Mouse (Mus musculus) splenic B cell, adult 2 months (primary cell): ENCODE results near the gene Slc2a9.
"Not testable (repeated sequence)": the region's sequence is repeated elsewhere in the genome, so short reads cannot be mapped to it uniquely, and the experiment has no call there.

ENCODE experiments used
- DNase-seq: peaks from one replicate; pipeline ENCODE4 v3.0.0-alpha.2; 2011; ENCODE audit warnings: low read depth, low spot score
- H3K27me3 ChIP-seq: 2 replicates; pipeline ENCODE4 v1.6.1; 2012; ENCODE audit warnings: mild to moderate bottlenecking, low read length, moderate library complexity, mixed read lengths; ENCODE audit not compliant: control insufficient read depth, poor library complexity, insufficient read depth, severe bottlenecking
- H3K36me3 ChIP-seq: 2 replicates; pipeline ENCODE4 v1.6.1; 2012; ENCODE audit warnings: mild to moderate bottlenecking, low read length, moderate library complexity, mixed read lengths; ENCODE audit not compliant: control insufficient read depth, poor library complexity, insufficient read depth, severe bottlenecking

Gene Slc2a9

DNA sequence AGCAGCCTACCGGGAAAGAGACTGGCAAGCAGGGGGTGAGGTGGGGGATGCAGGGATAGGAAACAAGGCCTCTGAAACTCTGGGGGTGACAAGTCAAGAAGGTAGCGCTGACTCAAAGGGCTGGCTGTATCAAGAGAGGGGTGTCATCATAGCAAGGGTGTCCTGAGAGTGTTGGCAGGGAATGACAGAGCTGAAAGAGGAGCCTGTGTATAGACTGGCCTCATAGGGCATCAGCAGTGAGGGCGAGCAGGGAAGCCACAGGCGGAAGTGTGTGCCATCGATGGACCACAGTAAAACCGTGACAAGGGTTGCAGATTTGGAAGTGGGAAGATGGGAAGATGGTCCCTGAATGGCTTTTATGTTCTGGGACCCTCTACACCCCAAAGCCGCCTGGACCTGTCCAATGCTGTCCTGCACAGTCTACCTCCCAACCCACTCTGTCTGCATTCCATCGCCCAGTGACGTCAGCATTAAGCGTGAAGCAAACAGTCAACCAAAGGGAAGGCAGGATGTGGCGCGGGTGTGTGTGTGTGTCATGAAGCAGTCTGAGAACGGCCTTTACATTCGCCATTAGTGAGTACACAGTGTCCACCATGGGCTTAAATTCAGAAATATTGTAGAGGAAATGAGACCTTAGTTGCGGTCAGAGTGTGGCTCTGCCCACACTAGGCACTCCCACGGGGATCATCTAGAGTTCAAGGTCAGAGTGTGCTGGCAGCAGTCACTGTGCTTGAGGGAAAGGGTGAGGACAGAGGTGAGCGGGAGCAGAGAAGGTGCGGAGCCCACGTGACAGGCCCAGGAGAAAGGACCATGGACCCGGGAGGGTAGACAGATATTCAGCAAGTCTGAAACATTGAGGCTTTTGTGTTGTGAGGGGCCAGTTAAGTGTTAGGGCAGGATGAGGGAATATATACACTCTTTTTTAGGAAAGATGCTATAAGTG, 14.0 kb downstream of the Slc2a9 start:
- DNase-seq: no peak
- Histone ChIP-seq H3K36me3 (no peaks in the 10 kb centered on the region), H3K27me3 (no peaks in the 10 kb centered on the region)

DNA sequence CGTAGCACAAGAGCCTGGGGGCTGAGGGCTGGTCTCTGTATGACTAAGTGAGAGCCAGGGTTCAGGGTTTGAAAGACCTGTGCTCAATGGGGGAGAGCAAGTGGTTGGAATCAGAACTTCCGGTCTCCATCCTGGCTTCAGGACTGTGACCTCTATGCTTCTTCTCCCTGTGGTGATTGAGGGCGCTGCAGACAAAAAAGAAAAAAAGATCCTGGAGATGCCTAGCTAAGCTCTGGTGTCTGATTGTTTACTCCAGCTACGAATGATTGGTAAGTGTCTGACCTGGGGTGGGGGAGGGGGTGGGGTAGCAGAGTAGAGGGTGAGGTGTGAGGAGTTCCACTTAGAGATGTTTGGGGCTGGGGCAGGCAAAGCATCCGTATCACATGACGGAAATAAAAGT, 14.9 kb downstream of the Slc2a9 start:
- no peaks in the 10 kb centered on the region for H3K36me3 ChIP-seq
- no peaks in the 10 kb centered on the region for H3K27me3 ChIP-seq
- no peak for DNase-seq

GRCm38 (mm10) chr5:38487247-38487646, 15.7 kb downstream of the Slc2a9 start:
- H3K27me3 ChIP-seq: no peaks in the 10 kb centered on the region

DNA sequence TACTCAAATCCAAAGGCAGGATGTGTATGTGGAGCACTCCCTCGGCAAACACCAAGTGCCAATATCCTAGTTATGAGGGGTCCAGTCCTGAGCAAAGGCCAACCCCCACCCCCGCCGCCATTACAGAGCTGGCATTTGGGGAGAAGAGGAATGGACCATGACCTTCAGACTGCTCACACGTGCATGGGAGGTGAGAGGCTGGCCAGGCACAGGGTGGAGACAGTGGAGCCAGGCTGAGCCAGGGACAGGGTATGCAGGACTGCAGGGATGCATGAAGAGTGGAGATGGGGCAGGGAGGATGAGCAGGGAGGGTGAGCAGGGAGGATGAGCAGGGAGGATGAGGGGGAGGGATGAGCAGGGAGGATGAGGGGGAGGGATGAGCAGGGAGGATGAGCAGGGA, 17.0 kb downstream of the Slc2a9 start:
- no peaks in the 10 kb centered on the region for H3K27me3 ChIP-seq
- no peak for DNase-seq
- no peaks in the 10 kb centered on the region for H3K36me3 ChIP-seq

More at GRCm38 (mm10) chr5:38487247-38487646, 15.7 kb downstream of the Slc2a9 start:
- DNase-seq: no peak
- no peaks in the 10 kb centered on the region for H3K36me3 ChIP-seq

DNA sequence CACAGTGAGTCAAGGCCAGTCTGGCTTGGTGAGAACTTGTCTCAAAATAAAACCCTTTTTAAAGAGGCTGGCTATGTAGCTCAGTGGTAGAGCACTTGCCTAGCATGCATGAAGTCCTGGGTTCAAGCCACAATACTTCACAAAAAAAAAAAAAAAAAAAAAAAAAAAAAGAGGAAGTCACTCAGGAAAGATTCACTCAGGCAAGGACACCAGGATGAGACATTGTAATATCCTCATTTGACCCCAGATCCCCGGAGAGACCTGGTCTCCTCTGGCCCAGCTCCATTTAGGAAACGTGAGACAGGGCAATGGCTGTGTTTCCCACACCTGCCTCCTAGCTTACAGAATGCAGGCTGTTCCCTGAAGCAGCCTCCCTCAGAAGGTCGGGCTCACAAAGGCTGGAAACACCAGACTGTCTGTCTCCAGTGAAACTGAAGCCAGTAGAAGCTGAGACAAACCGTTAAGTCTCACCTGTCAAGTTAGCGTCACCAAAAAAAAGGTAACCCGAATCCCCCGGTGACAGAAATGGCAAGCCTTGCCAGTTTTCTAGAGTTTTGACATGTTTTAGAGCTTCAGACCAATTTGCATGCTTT, 19.3 kb downstream of the Slc2a9 start:
- no peaks in the 10 kb centered on the region for H3K27me3 ChIP-seq
- DNase-seq: no peak

GRCm38 (mm10) chr5:38480822-38481707, 21.9 kb downstream of the Slc2a9 start:
- Histone ChIP-seq H3K36me3 (no peaks in the 10 kb centered on the region; the same call in 1 of the 2 replicates), H3K27me3 (no peaks in the 10 kb centered on the region)
- DNase-seq: no peak

More for the DNA sequence above, 19.3 kb downstream of the Slc2a9 start:
- no peaks in the 10 kb centered on the region for H3K36me3 ChIP-seq

- Histone ChIP-seq H3K27me3 (no peaks in the 10 kb centered on the region), H3K36me3 (no peaks in the 10 kb centered on the region; the same call in 1 of the 2 replicates)
- peak; percentile 60 for DNase-seq
These were observed 22.8 kb downstream of the Slc2a9 start for GRCm38 (mm10) chr5:38479908-38480725.

- DNase-seq, H3K27me3 ChIP-seq, H3K36me3 ChIP-seq: not testable (repeated sequence)
These were observed 23.4 kb downstream of the Slc2a9 start for GRCm38 (mm10) chr5:38479545-38479907.

GRCm38 (mm10) chr5:38479027-38479426, 23.9 kb downstream of the Slc2a9 start:
- DNase-seq: peak; percentile 19
- H3K36me3 ChIP-seq: no peaks in the 10 kb centered on the region; the same call in 1 of the 2 replicates
- no peaks in the 10 kb centered on the region for H3K27me3 ChIP-seq

DNA sequence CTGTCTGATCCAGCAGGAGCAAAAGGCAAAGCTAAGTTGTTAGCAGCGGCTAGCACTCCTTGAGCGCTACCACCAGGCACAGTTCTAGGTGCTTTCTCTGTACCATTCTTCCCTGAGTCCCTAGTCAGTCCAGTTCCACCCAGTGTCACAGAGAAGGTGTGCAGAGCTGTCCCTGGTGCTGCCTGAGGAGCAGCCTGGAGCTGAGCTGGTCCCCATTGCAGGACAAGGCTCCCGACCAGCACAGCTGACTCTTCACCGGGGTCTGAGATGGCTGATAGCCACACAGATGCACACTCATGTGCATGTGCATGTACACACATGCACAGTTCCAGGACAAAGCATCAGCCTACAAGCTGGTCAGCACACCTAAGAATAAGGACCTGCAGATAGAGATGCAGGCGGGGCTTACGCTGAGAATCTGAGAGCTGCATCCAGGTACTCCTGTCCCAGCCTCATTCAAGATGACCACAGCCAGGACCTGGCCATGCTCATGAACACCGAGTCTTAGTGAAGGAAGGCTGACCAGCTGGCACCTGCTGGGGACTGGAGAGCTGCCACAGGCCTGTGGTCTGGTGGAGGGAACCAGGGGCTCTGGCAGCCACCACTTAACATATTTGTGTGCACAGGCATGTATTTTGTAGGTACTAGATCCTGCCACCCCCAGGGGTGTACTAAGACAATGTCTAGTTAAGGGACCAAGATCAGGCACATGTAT, 25.1 kb downstream of the Slc2a9 start:
- DNase-seq: no peak
- Histone ChIP-seq H3K27me3 (no peaks in the 10 kb centered on the region), H3K36me3 (no peaks in the 10 kb centered on the region; the same call in 1 of the 2 replicates)

DNA sequence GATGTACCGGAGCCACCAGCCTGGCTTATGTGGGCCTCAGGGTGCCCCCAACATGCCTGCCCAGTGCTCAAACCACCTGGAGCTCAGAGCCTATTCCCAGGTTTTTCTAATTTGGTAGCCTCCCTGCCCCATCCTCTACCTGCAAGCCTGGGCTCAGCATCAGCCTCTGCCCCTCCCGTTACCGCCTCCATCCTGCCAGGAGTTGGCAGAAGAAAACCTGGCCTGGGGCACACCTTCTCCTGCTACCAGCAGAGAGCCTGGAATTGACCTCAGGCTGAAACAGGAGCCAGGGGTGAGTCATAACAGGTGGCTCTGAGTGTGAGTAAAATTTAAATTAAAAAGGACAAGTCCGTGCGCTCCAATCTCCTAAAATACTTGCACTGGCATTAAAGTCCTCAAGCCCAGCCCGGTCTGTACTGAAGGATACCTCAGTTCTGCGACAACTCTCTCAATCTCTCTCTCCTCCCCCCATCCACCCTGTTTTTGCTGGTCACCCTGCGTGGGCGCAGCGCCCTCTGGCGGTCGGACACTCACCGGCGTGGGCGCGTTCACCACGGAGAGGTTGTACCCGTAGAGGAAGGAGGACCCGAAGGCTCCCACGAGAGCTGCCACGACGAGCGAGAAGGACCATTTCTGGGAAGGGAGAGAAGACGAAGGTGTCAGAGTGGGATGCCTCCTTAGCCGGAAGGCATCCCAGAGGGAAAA, 25.9 kb downstream of the Slc2a9 start:
- Histone ChIP-seq H3K27me3 (no peaks in the 10 kb centered on the region), H3K36me3 (no peaks in the 10 kb centered on the region; the same call in 1 of the 2 replicates)
- no peak for DNase-seq

DNA sequence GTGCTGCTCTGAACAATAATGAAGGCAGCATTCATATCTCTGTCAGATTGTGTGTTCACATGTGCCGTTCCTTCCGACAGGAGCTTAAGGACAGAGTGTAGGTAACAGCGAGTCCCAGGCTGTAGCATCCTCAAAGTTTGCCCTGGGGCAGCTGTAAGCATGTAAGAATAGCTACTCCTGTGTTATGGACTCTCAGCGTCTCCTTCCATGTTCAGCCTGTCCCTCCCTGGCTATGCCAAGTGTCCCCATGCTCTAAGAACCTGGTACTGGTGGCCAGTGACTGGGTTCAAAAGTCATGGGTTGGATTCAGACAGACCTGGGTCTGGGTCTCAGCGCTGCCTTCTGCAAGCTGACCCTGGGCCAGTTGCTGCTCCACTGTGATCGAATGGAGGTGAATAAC, 32.1 kb downstream of the Slc2a9 start:
- Histone ChIP-seq H3K27me3 (no peaks in the 10 kb centered on the region), H3K36me3 (no peaks in the 10 kb centered on the region; the same call in 1 of the 2 replicates)
- DNase-seq: no peak
